Mouse (Mus musculus): ENCODE measurements around the gene Rapgef1. TPM values are rescaled to one million over a fixed set of nuclear protein-coding genes. Genes with fewer than 3 reads are reported as not detected.

The Rapgef1 gene
- polyA plus RNA-seq, 1 experiment from 2014 or later, result 13.3 TPM

GRCm38 (mm10) chr2:29723132-29723531 is 103.6 kb downstream of the Rapgef1 start:
- Histone ChIP-seq H3K9me3 (ENCODE audit: control insufficient read depth, low read length) (no peaks in the 10 kb centered on the region), H3K4me1 (replicated peaks; ENCODE audit: control insufficient read depth, insufficient read depth, low read length) (no peaks in the 10 kb centered on the region), H3K36me3 (ENCODE audit: control insufficient read depth, insufficient read depth, low read length) (0 out of 2 replicates have a peak, but pooled peaks cover 5% of the 10 kb centered on the region), H3K4me3 (ENCODE audit: low read depth, low read length) (no peak overlapping the region), H3K4me2 (replicated peaks; ENCODE audit: low read depth, low read length) (no peak overlapping the region), H3K9ac (ENCODE audit: low read depth, low read length) (no peak overlapping the region), H3K27me3 (ENCODE audit: control insufficient read depth, insufficient read depth, low read length) (no peaks in the 10 kb centered on the region), H3K27ac (ENCODE audit: low read depth, low read length) (no peak overlapping the region)
- ATAC-seq (ENCODE audit: low FRiP score) (no peak), DNase-seq (ENCODE audit: low spot score) (no peak)
- WGBS, result 93% methylated on average over 3 of the region's 3 CpGs

GRCm38 (mm10) chr2:29724664-29725365 is 105.3 kb downstream of the Rapgef1 start:
- Histone ChIP-seq H3K9me3 (ENCODE audit: control insufficient read depth, low read length) (no peaks in the 10 kb centered on the region), H3K4me1 (replicated peaks; ENCODE audit: control insufficient read depth, insufficient read depth, low read length) (no peaks in the 10 kb centered on the region), H3K4me2 (replicated peaks; ENCODE audit: low read depth, low read length) (no peak overlapping the region), H3K9ac (ENCODE audit: low read depth, low read length) (no peak overlapping the region), H3K27me3 (ENCODE audit: control insufficient read depth, insufficient read depth, low read length) (no peaks in the 10 kb centered on the region), H3K27ac (ENCODE audit: low read depth, low read length) (no peak overlapping the region), H3K4me3 (ENCODE audit: low read depth, low read length) (no peak overlapping the region), H3K36me3 (ENCODE audit: control insufficient read depth, insufficient read depth, low read length) (0 out of 2 replicates have a peak, but pooled peaks cover 5% of the 10 kb centered on the region)
- WGBS, result 86% methylated on average over 5 of the region's 5 CpGs
- no peak for DNase-seq (ENCODE audit: low spot score)
- ATAC-seq (ENCODE audit: low FRiP score), result no peak

DNA sequence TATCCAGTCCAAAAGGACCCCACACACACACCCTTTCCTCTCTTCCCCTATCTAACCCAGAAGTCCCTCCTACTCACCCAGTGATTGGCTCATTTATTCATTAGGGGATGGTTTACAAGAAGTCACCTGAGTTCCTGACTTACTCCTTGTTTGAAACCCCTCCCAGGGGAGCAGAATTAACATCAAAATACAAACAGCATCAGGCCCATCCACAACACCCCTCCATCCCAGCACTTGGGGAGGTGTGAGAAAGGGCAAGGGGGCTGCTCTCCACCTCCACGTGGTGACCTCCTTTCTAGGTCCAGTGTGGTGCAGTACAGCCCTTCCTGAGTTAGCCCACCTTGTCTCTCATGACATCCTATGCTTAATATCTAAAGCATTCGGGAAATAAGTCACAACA is 110.0 kb downstream of the Rapgef1 start:
- H3K9ac ChIP-seq (ENCODE audit: low read depth, low read length), result no peak overlapping the region
- H3K4me3 ChIP-seq (ENCODE audit: low read depth, low read length), result no peak overlapping the region
- no peaks in the 10 kb centered on the region for H3K4me1 ChIP-seq (replicated peaks; ENCODE audit: control insufficient read depth, insufficient read depth, low read length)
- DNase-seq (ENCODE audit: low spot score) (no peak), ATAC-seq (ENCODE audit: low FRiP score) (no peak)
- 44% methylated on average over 2 of the region's 2 CpGs for WGBS
- no peak overlapping the region for H3K4me2 ChIP-seq (replicated peaks; ENCODE audit: low read depth, low read length)
- no peaks in the 10 kb centered on the region for H3K9me3 ChIP-seq (ENCODE audit: control insufficient read depth, low read length)
- 0 out of 2 replicates have a peak, but pooled peaks cover 6% of the 10 kb centered on the region for H3K36me3 ChIP-seq (ENCODE audit: control insufficient read depth, insufficient read depth, low read length)
- H3K27ac ChIP-seq (ENCODE audit: low read depth, low read length), result no peak overlapping the region
- no peaks in the 10 kb centered on the region for H3K27me3 ChIP-seq (ENCODE audit: control insufficient read depth, insufficient read depth, low read length)

GRCm38 (mm10) chr2:29731545-29731944 is 112.0 kb downstream of the Rapgef1 start:
- Histone ChIP-seq H3K9ac (ENCODE audit: low read depth, low read length) (no peak overlapping the region), H3K9me3 (ENCODE audit: control insufficient read depth, low read length) (no peaks in the 10 kb centered on the region), H3K4me1 (replicated peaks; ENCODE audit: control insufficient read depth, insufficient read depth, low read length) (no peaks in the 10 kb centered on the region), H3K27me3 (ENCODE audit: control insufficient read depth, insufficient read depth, low read length) (no peaks in the 10 kb centered on the region), H3K4me2 (replicated peaks; ENCODE audit: low read depth, low read length) (no peak overlapping the region), H3K36me3 (ENCODE audit: control insufficient read depth, insufficient read depth, low read length) (peaks cover 10% of the 10 kb centered on the region; the same call in 1 of the 2 replicates), H3K4me3 (ENCODE audit: low read depth, low read length) (no peak overlapping the region), H3K27ac (ENCODE audit: low read depth, low read length) (no peak overlapping the region)
- DNase-seq (ENCODE audit: low spot score) (no peak), ATAC-seq (ENCODE audit: low FRiP score) (no peak)
- 83% methylated on average over 3 of the region's 3 CpGs for WGBS

GRCm38 (mm10) chr2:29732559-29732958 is 113.0 kb downstream of the Rapgef1 start:
- 90% methylated on average over 10 of the region's 10 CpGs for whole genome bisulfite sequencing
- Histone ChIP-seq H3K4me1 (replicated peaks; ENCODE audit: control insufficient read depth, insufficient read depth, low read length) (no peaks in the 10 kb centered on the region), H3K9ac (ENCODE audit: low read depth, low read length) (no peak overlapping the region), H3K9me3 (ENCODE audit: control insufficient read depth, low read length) (no peaks in the 10 kb centered on the region), H3K36me3 (ENCODE audit: control insufficient read depth, insufficient read depth, low read length) (peaks cover 10% of the 10 kb centered on the region), H3K27ac (ENCODE audit: low read depth, low read length) (no peak overlapping the region), H3K27me3 (ENCODE audit: control insufficient read depth, insufficient read depth, low read length) (no peaks in the 10 kb centered on the region), H3K4me2 (replicated peaks; ENCODE audit: low read depth, low read length) (no peak overlapping the region), H3K4me3 (ENCODE audit: low read depth, low read length) (no peak overlapping the region)
- no peak for DNase-seq (ENCODE audit: low spot score)
- ATAC-seq (ENCODE audit: low FRiP score), result no peak

DNA sequence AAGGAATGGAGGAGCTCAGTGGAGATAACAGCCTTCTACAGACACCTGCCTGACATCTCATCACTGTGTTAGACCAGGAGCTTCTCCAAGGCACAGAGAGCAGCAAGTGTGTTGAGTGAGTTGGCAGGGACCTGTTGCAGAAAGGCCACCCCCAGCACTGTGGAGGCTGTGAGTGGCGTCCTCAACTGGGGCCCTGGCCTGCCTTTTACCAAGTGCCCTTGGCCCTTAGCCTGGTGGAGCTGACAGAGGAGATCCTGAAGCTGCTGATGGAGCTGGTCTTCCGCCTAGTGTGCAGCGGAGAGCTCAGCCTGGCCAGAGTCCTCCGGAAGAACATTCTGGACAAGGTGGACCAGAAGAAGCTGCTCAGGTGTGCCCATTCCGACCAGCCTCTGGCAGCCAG is 113.8 kb downstream of the Rapgef1 start:
- H3K9me3 ChIP-seq (ENCODE audit: control insufficient read depth, low read length), result no peaks in the 10 kb centered on the region
- peaks cover 14% of the 10 kb centered on the region for H3K36me3 ChIP-seq (ENCODE audit: control insufficient read depth, insufficient read depth, low read length)
- no peak overlapping the region for H3K9ac ChIP-seq (ENCODE audit: low read depth, low read length)
- H3K4me3 ChIP-seq (ENCODE audit: low read depth, low read length), result no peak overlapping the region
- H3K4me1 ChIP-seq (replicated peaks; ENCODE audit: control insufficient read depth, insufficient read depth, low read length), result no peaks in the 10 kb centered on the region
- ATAC-seq (ENCODE audit: low FRiP score), result no peak
- 96% methylated on average over 5 of the region's 5 CpGs for WGBS
- H3K4me2 ChIP-seq (replicated peaks; ENCODE audit: low read depth, low read length), result no peak overlapping the region
- H3K27me3 ChIP-seq (ENCODE audit: control insufficient read depth, insufficient read depth, low read length), result no peaks in the 10 kb centered on the region
- H3K27ac ChIP-seq (ENCODE audit: low read depth, low read length), result no peak overlapping the region
- no peak for DNase-seq (ENCODE audit: low spot score)

GRCm38 (mm10) chr2:29735708-29736107 is 116.2 kb downstream of the Rapgef1 start:
- 95% methylated on average over 12 of the region's 12 CpGs for WGBS
- Histone ChIP-seq H3K4me3 (ENCODE audit: low read depth, low read length) (no peak overlapping the region), H3K36me3 (ENCODE audit: control insufficient read depth, insufficient read depth, low read length) (peaks cover 14% of the 10 kb centered on the region), H3K9ac (ENCODE audit: low read depth, low read length) (no peak overlapping the region), H3K4me1 (replicated peaks; ENCODE audit: control insufficient read depth, insufficient read depth, low read length) (no peaks in the 10 kb centered on the region), H3K9me3 (ENCODE audit: control insufficient read depth, low read length) (no peaks in the 10 kb centered on the region), H3K27ac (ENCODE audit: low read depth, low read length) (no peak overlapping the region), H3K27me3 (ENCODE audit: control insufficient read depth, insufficient read depth, low read length) (no peaks in the 10 kb centered on the region), H3K4me2 (replicated peaks; ENCODE audit: low read depth, low read length) (no peak overlapping the region)
- ATAC-seq (ENCODE audit: low FRiP score) (no peak), DNase-seq (ENCODE audit: low spot score) (no peak)

GRCm38 (mm10) chr2:29737209-29737925 is 117.8 kb downstream of the Rapgef1 start:
- no peak for ATAC-seq (ENCODE audit: low FRiP score)
- WGBS, result 91% methylated on average over 12 of the region's 12 CpGs
- DNase-seq (ENCODE audit: low spot score), result no peak
- H3K4me1 ChIP-seq (replicated peaks; ENCODE audit: control insufficient read depth, insufficient read depth, low read length), result no peaks in the 10 kb centered on the region
- no peak overlapping the region for H3K4me2 ChIP-seq (replicated peaks; ENCODE audit: low read depth, low read length)
- no peak overlapping the region for H3K27ac ChIP-seq (ENCODE audit: low read depth, low read length)
- no peaks in the 10 kb centered on the region for H3K9me3 ChIP-seq (ENCODE audit: control insufficient read depth, low read length)
- H3K27me3 ChIP-seq (ENCODE audit: control insufficient read depth, insufficient read depth, low read length), result no peaks in the 10 kb centered on the region
- no peak overlapping the region for H3K9ac ChIP-seq (ENCODE audit: low read depth, low read length)
- H3K36me3 ChIP-seq (ENCODE audit: control insufficient read depth, insufficient read depth, low read length), result peaks cover 14% of the 10 kb centered on the region
- no peak overlapping the region for H3K4me3 ChIP-seq (ENCODE audit: low read depth, low read length)

- H3K27ac ChIP-seq (ENCODE audit: low read depth, low read length), result no peak overlapping the region
- H3K36me3 ChIP-seq (ENCODE audit: control insufficient read depth, insufficient read depth, low read length), result peaks cover 11% of the 10 kb centered on the region
- ATAC-seq (ENCODE audit: low FRiP score), result no peak
- no peaks in the 10 kb centered on the region for H3K27me3 ChIP-seq (ENCODE audit: control insufficient read depth, insufficient read depth, low read length)
- H3K4me2 ChIP-seq (replicated peaks; ENCODE audit: low read depth, low read length), result no peak overlapping the region
- H3K4me1 ChIP-seq (replicated peaks; ENCODE audit: control insufficient read depth, insufficient read depth, low read length), result no peaks in the 10 kb centered on the region
- DNase-seq (ENCODE audit: low spot score), result no peak
- no peaks in the 10 kb centered on the region for H3K9me3 ChIP-seq (ENCODE audit: control insufficient read depth, low read length)
- 66% methylated on average over 4 of the region's 4 CpGs for WGBS
- no peak overlapping the region for H3K9ac ChIP-seq (ENCODE audit: low read depth, low read length)
- no peak overlapping the region for H3K4me3 ChIP-seq (ENCODE audit: low read depth, low read length)
Measured at GRCm38 (mm10) chr2:29738799-29739198, 119.3 kb downstream of the Rapgef1 start.
